Mouse (Mus musculus) forebrain, embryonic 14.5 days (tissue): ENCODE data around the gene 4930402H24Rik. TPM values are rescaled to one million over a fixed set of nuclear protein-coding genes. Genes with fewer than 3 reads are reported as not detected.
A peak's percentile ranks its signal among the peaks of the same experiment; 100 is the strongest.

Experiments
- ATAC-seq: fragments of 200-750 bp; cut with Nextera tagmentation; 2 replicates; pipeline ENCODE4 v1.8.0; 2017; ENCODE audit warnings: mild to moderate bottlenecking, moderate library complexity
- DNase-seq: peaks from one replicate; pipeline ENCODE4 v3.0.0-alpha.2; 2015; ENCODE audit warnings: low spot score
- H3K27ac ChIP-seq: fragments of 300-500 bp; sonication (generic); 2 replicates; pipeline ENCODE4 v1.5.1; 2014; ENCODE audit warnings: low read depth, mild to moderate bottlenecking, control low read depth, low read length, moderate library complexity
- H3K27me3 ChIP-seq: fragments of 300-500 bp; sonication (generic); replicated peaks from 2 replicates; pipeline ENCODE4 v1.6.1; 2014; ENCODE audit warnings: low read length, control low read depth, mixed read lengths; ENCODE audit not compliant: control insufficient read depth, insufficient read depth
- H3K36me3 ChIP-seq: fragments of 300-500 bp; sonication (generic); 2 replicates; pipeline ENCODE4 v1.6.1; 2014; ENCODE audit warnings: low read length, control low read depth; ENCODE audit not compliant: control insufficient read depth, insufficient read depth
- H3K4me1 ChIP-seq: fragments of 300-500 bp; sonication (generic); 2 replicates; pipeline ENCODE4 v1.6.1; 2014; ENCODE audit warnings: antibody characterized with exemption, low read length, control low read depth; ENCODE audit not compliant: control insufficient read depth, insufficient read depth
- H3K4me2 ChIP-seq: fragments of 300-500 bp; sonication (generic); 2 replicates; pipeline ENCODE4 v1.6.1; 2014; ENCODE audit warnings: mild to moderate bottlenecking, control low read depth, low read length
- H3K4me3 ChIP-seq: fragments of 300-500 bp; sonication (generic); 2 replicates; pipeline ENCODE4 v1.5.1; 2014; ENCODE audit warnings: low read depth, low read length, control low read depth
- H3K9ac ChIP-seq: fragments of 300-500 bp; sonication (generic); 2 replicates; pipeline ENCODE4 v1.6.1; 2014; ENCODE audit warnings: mild to moderate bottlenecking, low read length, control low read depth, moderate library complexity
- H3K9me3 ChIP-seq: fragments of 300-500 bp; sonication (generic); replicated peaks from 2 replicates; pipeline ENCODE4 v1.6.1; 2016; ENCODE audit warnings: low read length, control low read depth, mixed read lengths; ENCODE audit not compliant: control insufficient read depth
- WGBS: fragments of 180-500 bp; shearing (Covaris S2); extraction: QIAGEN DNeasy Blood & Tissue Kit; methylation state at CpG from one replicate; pipeline ENCODE4 v1.1.7; 2014; 5-methylcytosine and 5-hydroxymethylcytosine counted together
- polyA plus RNA-seq: library from polyadenylated mRNA; unstranded; fragments of >200 nt; fragmentation: Nextera tagmentation; extraction: Ambion mirVana; gene quantifications from 2 replicates; pipeline ENCODE4 v1.2.1, GENCODE M21; 2014

The 4930402H24Rik gene
- 55.1 and 78.3 TPM in 2 replicates for polyA plus RNA-seq

DNA sequence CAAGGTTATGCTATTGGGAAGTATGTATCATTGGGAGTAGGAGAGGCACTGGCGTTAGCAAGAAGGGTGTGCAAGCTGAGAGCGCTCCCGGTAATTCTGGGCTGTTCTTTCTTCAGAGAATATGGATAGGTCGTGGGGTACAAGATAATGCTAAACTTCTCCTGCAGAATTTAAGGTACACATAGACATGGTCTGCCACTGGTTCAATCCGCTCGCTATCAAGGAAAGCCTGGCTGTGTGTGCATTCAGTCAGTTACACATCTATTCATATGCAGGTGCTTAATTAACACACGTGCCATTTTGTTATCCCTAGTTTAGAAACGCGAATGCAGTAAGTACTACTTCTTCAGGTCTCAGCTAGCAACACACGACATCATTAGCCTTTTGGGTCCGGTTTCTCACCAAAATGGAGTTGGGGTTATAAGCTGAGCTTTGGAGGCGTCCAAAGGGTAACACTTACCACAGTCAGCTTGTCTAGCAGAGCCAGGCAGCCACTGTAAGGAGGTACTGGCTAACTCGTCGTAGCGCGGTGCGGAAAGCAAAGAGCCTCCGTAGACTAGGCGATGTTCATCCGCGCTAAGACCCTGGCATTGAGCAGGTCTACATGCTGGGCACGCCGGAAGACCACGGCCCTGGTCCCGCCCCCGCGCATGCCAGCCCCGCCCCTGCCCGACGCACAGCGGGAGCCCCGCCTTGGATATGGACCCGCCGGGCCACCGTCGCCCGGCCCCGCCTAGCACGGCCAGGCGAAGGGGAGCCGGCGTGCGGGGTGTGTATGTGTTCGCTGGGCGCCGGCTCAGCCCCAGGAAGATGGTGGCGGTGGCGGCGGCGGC is at the start of gene 4930402H24Rik, which contains the start of gene Atrn:
4930402H24Rik (minus strand) TSS at position 656 of the 833 bp plus-strand sequence.
Atrn (plus strand) TSS at position 745 of the 833 bp plus-strand sequence.
- peak within 1 kb of the TSS; percentile 99 for H3K4me3 ChIP-seq
- H3K9ac ChIP-seq, result peak within 1 kb of the TSS; percentile 96
- WGBS, result 4% methylated on average over 41 of the region's 50 CpGs
- no peaks in the 10 kb centered on the region for H3K27me3 ChIP-seq
- H3K27ac ChIP-seq, result peak within 1 kb of the TSS; percentile 77
- DNase-seq (peak; percentile 95), ATAC-seq (peak; percentile 99)
- no peaks in the 10 kb centered on the region for H3K9me3 ChIP-seq
- peak within 1 kb of the TSS; percentile 76 for H3K4me2 ChIP-seq
- H3K36me3 ChIP-seq, result no peaks in the 10 kb centered on the region
- peaks cover 8% of the 10 kb centered on the region for H3K4me1 ChIP-seq

- Histone ChIP-seq H3K4me3 (no peak overlapping the region), H3K9me3 (no peaks in the 10 kb centered on the region), H3K4me1 (no peaks in the 10 kb centered on the region), H3K27ac (no peak overlapping the region), H3K36me3 (peaks cover 14% of the 10 kb centered on the region), H3K27me3 (no peaks in the 10 kb centered on the region), H3K4me2 (no peak overlapping the region), H3K9ac (no peak overlapping the region)
- DNase-seq (peak; percentile 91), ATAC-seq (peak; percentile 81)
- 7% methylated on average over 1 of the region's 1 CpGs for WGBS
Measured at GRCm38 (mm10) chr2:130950548-130950947, 44.3 kb upstream of the 4930402H24Rik start.

DNA sequence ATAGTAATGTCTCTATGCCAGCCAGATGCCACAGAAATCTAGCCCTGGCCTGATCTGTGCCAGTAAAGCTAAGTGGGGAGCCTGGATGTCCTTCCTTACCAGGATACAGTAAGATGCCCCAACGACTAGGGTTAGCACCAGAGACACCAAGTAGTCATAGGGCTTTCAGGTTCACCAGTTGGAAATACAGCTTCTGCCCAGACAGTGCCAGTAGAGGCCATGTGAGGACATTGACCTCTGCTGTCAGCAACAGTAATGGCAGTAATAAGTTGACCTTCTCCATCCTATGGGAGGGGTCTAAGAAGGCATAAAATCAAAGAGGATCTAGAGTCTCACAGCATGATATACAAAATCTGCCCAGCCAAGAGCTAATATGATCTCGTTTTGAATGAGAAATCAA is 43.6 kb upstream of the 4930402H24Rik start:
- Histone ChIP-seq H3K27me3 (no peaks in the 10 kb centered on the region), H3K4me3 (no peak overlapping the region), H3K4me1 (no peaks in the 10 kb centered on the region), H3K9ac (no peak overlapping the region), H3K4me2 (no peak overlapping the region), H3K9me3 (no peaks in the 10 kb centered on the region), H3K36me3 (peaks cover 14% of the 10 kb centered on the region), H3K27ac (no peak overlapping the region)
- WGBS, result 77% methylated on average over 2 of the region's 2 CpGs
- DNase-seq, result no peak
- no peak for ATAC-seq

DNA sequence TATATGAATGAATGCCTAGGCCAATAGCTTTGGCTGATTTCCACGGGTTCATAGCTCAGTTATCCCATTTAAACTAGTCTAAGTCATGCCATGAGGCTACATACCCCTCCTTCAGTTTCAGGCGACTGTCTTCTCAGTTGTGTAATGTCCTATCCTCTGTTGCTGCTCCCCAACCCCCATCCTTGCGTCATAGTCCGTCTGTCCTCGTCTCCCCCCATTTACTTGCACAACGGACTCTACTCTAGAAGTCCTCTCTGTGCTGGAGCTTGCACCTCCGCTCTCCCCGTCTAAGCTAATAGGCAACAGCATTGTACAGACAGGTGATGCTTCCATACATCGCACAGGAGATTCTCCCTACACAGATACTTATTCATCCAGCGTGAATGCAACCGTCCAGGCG is 26.7 kb upstream of the 4930402H24Rik start:
- H3K9ac ChIP-seq, result no peak overlapping the region
- H3K27me3 ChIP-seq, result no peaks in the 10 kb centered on the region
- no peaks in the 10 kb centered on the region for H3K9me3 ChIP-seq
- WGBS, result 89% methylated on average over 12 of the region's 12 CpGs
- H3K4me2 ChIP-seq, result no peak overlapping the region
- H3K36me3 ChIP-seq, result no peaks in the 10 kb centered on the region; the same call in 1 of the 2 replicates
- DNase-seq (no peak), ATAC-seq (no peak)
- no peak overlapping the region for H3K27ac ChIP-seq
- no peaks in the 10 kb centered on the region for H3K4me1 ChIP-seq
- no peak overlapping the region for H3K4me3 ChIP-seq

- Histone ChIP-seq H3K27ac (no peak overlapping the region), H3K9me3 (no peaks in the 10 kb centered on the region), H3K36me3 (no peaks in the 10 kb centered on the region; the same call in 1 of the 2 replicates), H3K4me1 (no peaks in the 10 kb centered on the region), H3K4me2 (no peak overlapping the region), H3K9ac (no peak overlapping the region), H3K4me3 (no peak overlapping the region), H3K27me3 (no peaks in the 10 kb centered on the region)
- 97% methylated on average over 5 of the region's 5 CpGs for WGBS
- DNase-seq (no peak), ATAC-seq (no peak)
Measured at GRCm38 (mm10) chr2:130929994-130930393, 23.8 kb upstream of the 4930402H24Rik start.

GRCm38 (mm10) chr2:130928530-130928929 is 22.3 kb upstream of the 4930402H24Rik start:
- Histone ChIP-seq H3K27ac (no peak overlapping the region), H3K4me3 (no peak overlapping the region), H3K27me3 (no peaks in the 10 kb centered on the region), H3K9me3 (no peaks in the 10 kb centered on the region), H3K4me1 (no peaks in the 10 kb centered on the region), H3K9ac (no peak overlapping the region), H3K36me3 (no peaks in the 10 kb centered on the region; the same call in 1 of the 2 replicates), H3K4me2 (no peak overlapping the region)
- ATAC-seq, result no peak
- DNase-seq, result no peak

DNA sequence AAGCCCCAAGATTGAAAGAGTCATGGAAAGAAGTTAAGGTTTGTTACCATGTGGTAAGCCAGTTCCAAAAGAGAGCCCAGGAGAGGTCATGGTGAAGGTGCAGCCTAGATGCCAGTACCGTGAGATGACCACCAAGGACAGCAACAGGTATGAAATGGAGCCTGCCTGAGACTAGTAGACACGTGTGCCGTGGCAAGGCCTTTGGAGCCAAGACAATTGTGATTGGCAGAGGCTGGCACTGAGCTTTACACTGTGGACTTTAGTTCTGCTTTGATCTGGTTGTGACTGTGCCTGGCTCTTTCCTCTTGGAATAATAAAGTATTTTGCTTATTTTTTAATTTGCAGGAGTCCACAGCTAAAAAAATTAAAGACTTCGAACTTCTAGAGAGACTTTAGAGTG is 21.8 kb upstream of the 4930402H24Rik start:
- Histone ChIP-seq H3K4me2 (no peak overlapping the region), H3K4me3 (no peak overlapping the region), H3K9ac (no peak overlapping the region), H3K27me3 (no peaks in the 10 kb centered on the region), H3K9me3 (no peaks in the 10 kb centered on the region), H3K36me3 (no peaks in the 10 kb centered on the region), H3K27ac (no peak overlapping the region), H3K4me1 (no peaks in the 10 kb centered on the region)
- DNase-seq (no peak), ATAC-seq (no peak)
- 87% methylated on average over 4 of the region's 4 CpGs for WGBS

- ATAC-seq (no peak), DNase-seq (no peak)
- no peaks in the 10 kb centered on the region for H3K27me3 ChIP-seq
- no peak overlapping the region for H3K9ac ChIP-seq
- H3K4me2 ChIP-seq, result no peak overlapping the region
- H3K4me1 ChIP-seq, result no peaks in the 10 kb centered on the region
- no peaks in the 10 kb centered on the region for H3K9me3 ChIP-seq
- H3K4me3 ChIP-seq, result no peak overlapping the region
- no peak overlapping the region for H3K27ac ChIP-seq
- H3K36me3 ChIP-seq, result no peaks in the 10 kb centered on the region
- 84% methylated on average over 2 of the region's 2 CpGs for WGBS
Measured at GRCm38 (mm10) chr2:130924950-130925349, 18.7 kb upstream of the 4930402H24Rik start.

GRCm38 (mm10) chr2:130919062-130919593 is 12.9 kb upstream of the 4930402H24Rik start:
- H3K4me1 ChIP-seq, result no peaks in the 10 kb centered on the region
- no peaks in the 10 kb centered on the region for H3K36me3 ChIP-seq
- H3K9me3 ChIP-seq, result no peaks in the 10 kb centered on the region
- H3K27me3 ChIP-seq, result no peaks in the 10 kb centered on the region
- no peak overlapping the region for H3K4me3 ChIP-seq
- H3K4me2 ChIP-seq, result no peak overlapping the region
- DNase-seq, result no peak
- WGBS, result 83% methylated on average over 5 of the region's 5 CpGs
- no peak for ATAC-seq
- H3K9ac ChIP-seq, result no peak overlapping the region
- H3K27ac ChIP-seq, result no peak overlapping the region
